Mouse (Mus musculus) C2C12 (cell line): ENCODE data around the gene Was.

Experiments
- CEBPB ChIP-seq: IDR thresholded peaks from one replicate; pipeline ENCODE4 v1.6.1; 2011; ENCODE audit warnings: low read depth, mild to moderate bottlenecking, control low read depth, moderate library complexity
- CTCF ChIP-seq: IDR thresholded peaks from one replicate; pipeline ENCODE4 v1.5.1; 2011; ENCODE audit not compliant: control insufficient read depth, insufficient read depth, insufficient read length
- MAX ChIP-seq: IDR thresholded peaks from one replicate; pipeline ENCODE4 v1.6.1; 2011; ENCODE audit warnings: mild to moderate bottlenecking, control low read depth
- USF1 ChIP-seq: IDR thresholded peaks from one replicate; pipeline ENCODE4 v1.6.1; 2011; ENCODE audit warnings: low read depth, mild to moderate bottlenecking, control low read depth, moderate library complexity

GRCm38 (mm10) chrX:8105019-8105418, 14.7 kb upstream of the Was start:
- no peak for TF ChIP-seq USF1
- TF ChIP-seq CTCF = no peak
- TF ChIP-seq MAX = no peak
- TF ChIP-seq CEBPB = no peak
